Mouse (Mus musculus): ENCODE measurements at regions not wholly inside any gene's neighbourhood (a gene's known extent, or its start where the extent isn't known, plus 50 kb on each side); places are given as distances from the start of the nearest gene placed in this dataset.

GRCm38 (mm10) chr2:81407372-81407771, 645.6 kb upstream of the Zfp804a start:
- DNase-seq: no peak

DNA sequence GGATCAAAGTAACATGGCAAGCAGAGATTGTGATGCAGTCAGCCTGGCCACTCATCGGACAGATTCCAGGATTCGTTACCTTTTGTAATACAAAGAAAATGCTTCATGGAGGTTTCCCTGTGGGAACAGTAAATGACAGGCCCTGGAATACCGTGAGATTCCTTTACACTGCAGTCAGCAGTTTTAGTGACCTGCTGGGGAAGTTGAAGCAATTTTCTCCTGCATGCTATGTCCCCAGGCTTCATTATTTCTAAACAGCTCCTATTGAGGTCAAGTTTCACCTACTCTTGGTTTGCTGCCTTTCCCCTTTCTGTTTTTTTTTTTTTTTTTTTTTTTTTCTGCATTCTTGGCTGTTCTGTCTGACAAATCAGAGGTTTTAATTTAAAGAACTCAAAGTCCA, 641.3 kb upstream of the Zfp804a start:
- DNase-seq: no peak

GRCm38 (mm10) chr2:81431411-81431810, 621.6 kb upstream of the Zfp804a start:
- no peak for DNase-seq

DNA sequence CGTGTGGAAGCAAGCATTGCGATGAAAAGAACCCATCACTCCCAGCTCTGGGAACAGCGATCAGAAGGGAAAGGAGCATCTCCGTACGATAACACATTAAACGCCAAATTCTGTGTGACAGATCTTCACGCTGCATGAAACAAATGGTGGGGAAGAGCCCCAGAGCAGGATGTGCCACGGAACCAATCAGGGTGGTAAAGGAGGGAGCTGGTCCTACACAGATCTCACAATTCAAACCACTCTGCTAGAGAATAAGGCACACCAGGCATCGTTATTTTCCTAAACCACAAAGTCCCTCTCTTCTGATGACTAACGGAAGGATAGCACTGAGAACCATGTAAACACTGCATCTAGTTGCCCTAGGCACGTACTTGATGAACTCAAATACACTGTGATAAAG, 613.9 kb upstream of the Zfp804a start:
- DNase-seq: no peak

DNA sequence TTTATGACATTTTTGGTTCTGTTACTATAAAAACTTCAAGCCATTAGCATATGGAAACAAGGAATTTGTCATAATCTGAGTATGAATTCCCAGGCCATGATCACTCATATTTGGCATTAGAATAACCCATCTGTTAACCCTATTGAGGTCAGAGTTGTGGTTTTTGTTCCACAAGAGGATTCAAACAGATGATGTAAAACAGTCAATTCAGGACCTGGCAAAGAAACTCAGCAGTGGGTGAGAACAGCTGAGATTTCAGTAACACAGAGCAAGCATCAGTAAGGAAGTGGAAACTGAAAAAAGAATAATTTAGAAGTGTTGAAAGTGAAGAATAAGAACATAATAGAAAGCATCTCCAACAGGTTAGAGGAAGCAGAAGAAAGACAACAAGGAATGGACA, 612.1 kb upstream of the Zfp804a start:
- no peak for DNase-seq

DNA sequence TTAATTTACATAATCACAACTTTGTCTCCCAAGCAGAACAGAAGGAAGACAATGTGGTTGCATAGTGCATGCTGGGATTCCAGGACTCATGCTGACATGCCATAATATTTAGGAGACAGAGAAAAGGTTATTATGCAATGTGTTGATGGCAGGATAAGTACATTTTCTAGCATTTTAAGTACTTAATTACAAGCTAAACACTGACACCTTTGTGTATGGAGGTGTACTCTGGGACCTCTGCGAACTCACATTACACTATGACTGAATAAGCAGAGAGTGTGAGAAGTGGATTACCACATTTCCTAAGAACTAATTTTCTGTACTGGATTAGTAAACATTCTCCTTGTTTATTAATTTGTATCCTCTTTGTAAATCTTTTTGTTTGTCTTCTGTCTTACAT, 602.5 kb upstream of the Zfp804a start:
- DNase-seq: no peak

DNA sequence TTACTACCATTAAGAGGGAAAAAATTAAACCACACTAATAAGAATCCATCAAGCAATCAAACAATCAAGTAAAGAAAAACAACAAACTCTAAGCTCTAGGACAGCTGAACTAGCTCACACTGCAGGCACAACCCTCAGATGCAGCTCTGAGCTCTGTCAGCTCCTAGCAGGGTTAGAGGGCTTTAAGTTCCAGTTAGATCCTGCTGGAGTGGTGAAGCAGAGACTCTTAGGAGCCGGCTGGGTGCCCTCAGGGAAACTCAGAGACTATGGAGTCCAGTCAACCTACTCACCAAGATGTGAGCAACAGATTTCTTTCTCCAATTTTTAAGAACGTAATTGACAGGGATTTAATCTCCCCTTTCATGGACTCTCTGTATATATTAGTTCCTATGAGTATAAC, 564.2 kb upstream of the Zfp804a start:
- no peak for DNase-seq

DNA sequence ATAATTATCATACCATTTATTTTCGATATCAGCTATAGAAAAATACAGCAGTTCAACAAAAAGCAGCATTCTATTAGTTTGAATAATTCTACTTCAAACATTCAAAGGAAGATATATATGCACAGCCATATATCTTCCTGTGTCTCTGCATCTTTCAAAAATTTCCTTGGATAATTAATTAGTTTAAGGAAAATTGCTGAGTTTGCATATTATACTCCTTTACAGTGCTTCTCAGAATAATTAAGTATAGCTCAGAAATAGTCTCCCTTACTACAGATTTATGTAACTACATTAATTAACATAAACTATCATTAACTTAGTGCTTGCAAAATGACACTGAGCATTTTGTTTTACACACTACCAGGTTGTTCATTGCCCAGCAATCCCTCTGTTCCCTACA, 546.0 kb upstream of the Zfp804a start:
- no peak for DNase-seq

DNA sequence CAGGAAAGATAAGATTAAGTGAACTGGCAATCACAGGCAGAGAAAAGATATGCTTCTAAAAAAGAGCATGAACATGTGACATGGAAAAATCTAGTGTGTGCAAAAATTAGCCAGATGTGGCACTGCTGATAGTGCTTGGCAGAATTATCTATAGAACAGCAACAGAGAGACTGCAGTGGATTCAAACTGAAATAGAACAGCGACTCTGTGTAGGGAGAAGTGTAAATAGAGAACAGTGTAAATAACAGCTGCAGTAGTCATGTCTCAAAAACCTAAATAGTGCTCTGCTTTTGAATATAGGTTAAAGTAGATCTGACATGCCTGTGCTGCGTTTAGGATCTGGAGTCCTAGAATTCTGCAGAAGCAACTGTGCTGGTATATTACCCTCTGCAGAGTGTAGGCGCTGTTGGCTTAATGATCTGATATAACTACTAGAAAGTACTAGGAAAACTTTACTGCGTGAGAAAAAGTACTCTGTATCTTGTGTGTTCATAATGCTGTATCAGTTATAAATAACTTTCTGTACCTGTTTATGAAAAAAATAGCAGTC, 539.9 kb upstream of the Zfp804a start:
- DNase-seq: no peak

DNA sequence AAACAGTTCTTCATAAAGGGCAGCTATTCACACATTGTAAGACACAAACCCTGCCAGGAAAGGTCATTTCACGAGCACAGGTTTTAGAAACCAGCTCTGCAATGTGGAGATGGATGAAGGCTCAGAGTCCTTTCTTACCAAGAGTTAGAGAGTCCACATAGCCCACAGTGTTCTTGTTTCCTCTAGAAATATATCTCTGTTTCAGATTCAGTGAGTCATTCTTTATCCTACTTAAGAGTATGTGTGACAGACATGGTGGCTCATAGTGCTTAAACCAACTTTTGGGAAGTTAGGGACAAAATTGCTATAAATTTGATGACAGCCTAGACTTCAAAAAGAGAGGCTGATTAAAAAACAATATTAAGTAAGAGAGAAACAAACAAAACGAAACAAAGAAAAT, 514.9 kb upstream of the Zfp804a start:
- DNase-seq: no peak

GRCm38 (mm10) chr2:81549158-81549557, 503.9 kb upstream of the Zfp804a start:
- peak in 1 of 2 experiments; percentile 7 for DNase-seq

DNA sequence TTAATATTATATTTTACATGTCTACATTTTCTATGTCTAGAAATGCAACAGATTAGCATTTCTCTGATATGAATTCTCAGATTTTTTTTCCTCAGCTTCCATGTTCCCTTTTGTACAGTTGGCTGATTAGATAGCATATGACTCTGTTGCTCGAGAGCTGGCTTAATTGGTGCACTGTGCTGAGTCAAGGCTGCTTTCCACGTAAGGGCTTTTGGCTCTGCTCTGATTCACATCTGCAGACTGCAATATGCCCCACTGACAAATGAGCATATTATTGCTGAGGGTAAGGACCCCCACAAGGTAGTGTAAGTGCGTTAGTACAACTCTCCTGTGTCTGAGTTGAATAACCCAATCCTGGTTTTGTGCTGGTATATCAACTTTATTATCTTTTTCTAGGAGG, 470.9 kb upstream of the Zfp804a start:
- DNase-seq: no peak

Data from cerebellum, adult 18-20 months (tissue).